Mouse (Mus musculus) T-cell, adult 2 months (primary cell): Measurements from ENCODE around the gene Cep63.

Source experiments
- DNase-seq: peaks from one replicate; pipeline ENCODE4 v3.0.0; 2022; ENCODE audit warnings: low spot score

Gene Cep63

GRCm38 (mm10) chr9:102625983-102626838 lies at the start of gene Cep63, which contains the start of gene Anapc13:
TSS of gene Cep63 (minus strand) at chr9:102626534.
TSS of gene Anapc13 (plus strand) at chr9:102626296.
- DNase-seq: peak; percentile 95

- no peak for DNase-seq
Observed at GRCm38 (mm10) chr9:102675922-102676321, 49.6 kb upstream of the Cep63 start.

GRCm38 (mm10) chr9:102673381-102673780 lies 47.0 kb upstream of the Cep63 start:
- DNase-seq: no peak

- DNase-seq: no peak
Observed at GRCm38 (mm10) chr9:102668906-102669305, 42.6 kb upstream of the Cep63 start.

GRCm38 (mm10) chr9:102668115-102668514 lies 41.8 kb upstream of the Cep63 start:
- no peak for DNase-seq

GRCm38 (mm10) chr9:102656355-102657095 lies 30.2 kb upstream of the Cep63 start:
- no peak for DNase-seq

- DNase-seq: no peak
Observed at GRCm38 (mm10) chr9:102651199-102651720, 24.9 kb upstream of the Cep63 start.

- DNase-seq: no peak
Observed at GRCm38 (mm10) chr9:102650637-102651036, 24.3 kb upstream of the Cep63 start.

GRCm38 (mm10) chr9:102649917-102650527 lies 23.7 kb upstream of the Cep63 start:
- DNase-seq: no peak

GRCm38 (mm10) chr9:102647010-102647409 lies 20.7 kb upstream of the Cep63 start:
- no peak for DNase-seq

GRCm38 (mm10) chr9:102645119-102645695 lies 18.9 kb upstream of the Cep63 start:
- no peak for DNase-seq

- no peak for DNase-seq
Observed at GRCm38 (mm10) chr9:102643486-102644101, 17.3 kb upstream of the Cep63 start.

GRCm38 (mm10) chr9:102643071-102643485 lies 16.7 kb upstream of the Cep63 start:
- DNase-seq: no peak

- no peak for DNase-seq
Observed at GRCm38 (mm10) chr9:102641531-102641930, 15.2 kb upstream of the Cep63 start.

- DNase-seq: no peak
Observed at GRCm38 (mm10) chr9:102639510-102639909, 13.2 kb upstream of the Cep63 start.

GRCm38 (mm10) chr9:102638963-102639362 lies 12.6 kb upstream of the Cep63 start:
- DNase-seq: no peak

- DNase-seq: no peak
Observed at GRCm38 (mm10) chr9:102637115-102637514, 10.8 kb upstream of the Cep63 start.

GRCm38 (mm10) chr9:102636553-102636952 lies 10.2 kb upstream of the Cep63 start:
- peak; percentile 33 for DNase-seq

- DNase-seq: no peak
Observed at GRCm38 (mm10) chr9:102634453-102634852, 8.1 kb upstream of the Cep63 start.

- DNase-seq: peak; percentile 53
Observed at GRCm38 (mm10) chr9:102632923-102633537, 6.7 kb upstream of the Cep63 start.

- no peak for DNase-seq
Observed at GRCm38 (mm10) chr9:102632173-102632572, 5.8 kb upstream of the Cep63 start.
